Mouse (Mus musculus): ENCODE results near the gene Exosc10. TPM values are rescaled to one million over a fixed set of nuclear protein-coding genes. Genes with fewer than 3 reads are reported as not detected.

Exosc10 gene
- polyA plus RNA-seq, 1 experiment from 2014 or later, result 21.1 TPM

- Histone ChIP-seq H3K9me3 (ENCODE audit: control insufficient read depth) (no peaks in the 10 kb centered on the region), H3K27ac (ENCODE audit: low read depth, low read length) (no peak overlapping the region), H3K4me1 (replicated peaks; ENCODE audit: control insufficient read depth, insufficient read depth, low read length) (no peaks in the 10 kb centered on the region), H3K36me3 (ENCODE audit: control insufficient read depth, insufficient read depth) (peaks cover 15% of the 10 kb centered on the region; the same call in 1 of the 2 replicates), H3K4me3 (ENCODE audit: low read depth, low read length) (no peak overlapping the region), H3K9ac (ENCODE audit: low read depth, low read length) (no peak overlapping the region), H3K4me2 (replicated peaks; ENCODE audit: low read depth) (no peak overlapping the region), H3K27me3 (replicated peaks; ENCODE audit: control insufficient read depth, insufficient read depth, low read length) (no peaks in the 10 kb centered on the region)
- ATAC-seq, result no peak
- WGBS, result 67% methylated on average over 4 of the region's 4 CpGs
- no peak for TF ChIP-seq CTCF (IDR thresholded peaks at IDR 0.05; ENCODE audit: low read depth)
Measured at GRCm38 (mm10) chr4:148600316-148600715, 42.1 kb downstream of the Exosc10 start.

GRCm38 (mm10) chr4:148601871-148602270 lies 43.6 kb downstream of the Exosc10 start:
- no peak for ATAC-seq
- no peak for TF ChIP-seq CTCF (IDR thresholded peaks at IDR 0.05; ENCODE audit: low read depth)
- Histone ChIP-seq H3K36me3 (ENCODE audit: control insufficient read depth, insufficient read depth) (0 out of 2 replicates have a peak, but pooled peaks cover 4% of the 10 kb centered on the region), H3K27me3 (replicated peaks; ENCODE audit: control insufficient read depth, insufficient read depth, low read length) (no peaks in the 10 kb centered on the region), H3K9ac (ENCODE audit: low read depth, low read length) (no peak overlapping the region), H3K4me1 (replicated peaks; ENCODE audit: control insufficient read depth, insufficient read depth, low read length) (no peaks in the 10 kb centered on the region), H3K4me2 (replicated peaks; ENCODE audit: low read depth) (no peak overlapping the region), H3K9me3 (ENCODE audit: control insufficient read depth) (no peaks in the 10 kb centered on the region), H3K4me3 (ENCODE audit: low read depth, low read length) (no peak overlapping the region), H3K27ac (ENCODE audit: low read depth, low read length) (no peak overlapping the region)
- 78% methylated on average over 4 of the region's 4 CpGs for WGBS

GRCm38 (mm10) chr4:148602357-148603120 lies 44.3 kb downstream of the Exosc10 start, which contains the start of gene Masp2:
TSS of gene Masp2 (plus strand) at chr4:148602554.
- Histone ChIP-seq H3K4me1 (replicated peaks; ENCODE audit: control insufficient read depth, insufficient read depth, low read length) (no peaks in the 10 kb centered on the region), H3K9me3 (ENCODE audit: control insufficient read depth) (no peaks in the 10 kb centered on the region), H3K36me3 (ENCODE audit: control insufficient read depth, insufficient read depth) (0 out of 2 replicates have a peak, but pooled peaks cover 4% of the 10 kb centered on the region), H3K27ac (ENCODE audit: low read depth, low read length) (no peak within 1 kb of the TSS), H3K27me3 (replicated peaks; ENCODE audit: control insufficient read depth, insufficient read depth, low read length) (no peaks in the 10 kb centered on the region), H3K4me3 (ENCODE audit: low read depth, low read length) (no peak within 1 kb of the TSS), H3K9ac (ENCODE audit: low read depth, low read length) (no peak within 1 kb of the TSS), H3K4me2 (replicated peaks; ENCODE audit: low read depth) (no peak within 1 kb of the TSS)
- 81% methylated on average over 14 of the region's 14 CpGs for WGBS
- no peak for TF ChIP-seq CTCF (IDR thresholded peaks at IDR 0.05; ENCODE audit: low read depth)
- ATAC-seq, result no peak

GRCm38 (mm10) chr4:148603376-148604139 lies 45.3 kb downstream of the Exosc10 start:
- H3K4me1 ChIP-seq (replicated peaks; ENCODE audit: control insufficient read depth, insufficient read depth, low read length), result no peaks in the 10 kb centered on the region
- ATAC-seq, result no peak
- no peak overlapping the region for H3K9ac ChIP-seq (ENCODE audit: low read depth, low read length)
- H3K27me3 ChIP-seq (replicated peaks; ENCODE audit: control insufficient read depth, insufficient read depth, low read length), result no peaks in the 10 kb centered on the region
- H3K4me3 ChIP-seq (ENCODE audit: low read depth, low read length), result no peak overlapping the region
- TF ChIP-seq CTCF (IDR thresholded peaks at IDR 0.05; ENCODE audit: low read depth), result no peak
- 0 out of 2 replicates have a peak, but pooled peaks cover 3% of the 10 kb centered on the region for H3K36me3 ChIP-seq (ENCODE audit: control insufficient read depth, insufficient read depth)
- H3K27ac ChIP-seq (ENCODE audit: low read depth, low read length), result no peak overlapping the region
- 74% methylated on average over 10 of the region's 10 CpGs for WGBS
- H3K4me2 ChIP-seq (replicated peaks; ENCODE audit: low read depth), result no peak overlapping the region
- H3K9me3 ChIP-seq (ENCODE audit: control insufficient read depth), result no peaks in the 10 kb centered on the region

- Histone ChIP-seq H3K27me3 (replicated peaks; ENCODE audit: control insufficient read depth, insufficient read depth, low read length) (no peaks in the 10 kb centered on the region), H3K9ac (ENCODE audit: low read depth, low read length) (no peak overlapping the region), H3K4me1 (replicated peaks; ENCODE audit: control insufficient read depth, insufficient read depth, low read length) (no peaks in the 10 kb centered on the region), H3K4me3 (ENCODE audit: low read depth, low read length) (no peak overlapping the region), H3K9me3 (ENCODE audit: control insufficient read depth) (no peaks in the 10 kb centered on the region), H3K4me2 (replicated peaks; ENCODE audit: low read depth) (no peak overlapping the region), H3K27ac (ENCODE audit: low read depth, low read length) (no peak overlapping the region), H3K36me3 (ENCODE audit: control insufficient read depth, insufficient read depth) (no peaks in the 10 kb centered on the region)
- ATAC-seq, result no peak
- 81% methylated on average over 7 of the region's 7 CpGs for WGBS
- no peak for TF ChIP-seq CTCF (IDR thresholded peaks at IDR 0.05; ENCODE audit: low read depth)
Measured at GRCm38 (mm10) chr4:148604141-148604540, 45.9 kb downstream of the Exosc10 start.

DNA sequence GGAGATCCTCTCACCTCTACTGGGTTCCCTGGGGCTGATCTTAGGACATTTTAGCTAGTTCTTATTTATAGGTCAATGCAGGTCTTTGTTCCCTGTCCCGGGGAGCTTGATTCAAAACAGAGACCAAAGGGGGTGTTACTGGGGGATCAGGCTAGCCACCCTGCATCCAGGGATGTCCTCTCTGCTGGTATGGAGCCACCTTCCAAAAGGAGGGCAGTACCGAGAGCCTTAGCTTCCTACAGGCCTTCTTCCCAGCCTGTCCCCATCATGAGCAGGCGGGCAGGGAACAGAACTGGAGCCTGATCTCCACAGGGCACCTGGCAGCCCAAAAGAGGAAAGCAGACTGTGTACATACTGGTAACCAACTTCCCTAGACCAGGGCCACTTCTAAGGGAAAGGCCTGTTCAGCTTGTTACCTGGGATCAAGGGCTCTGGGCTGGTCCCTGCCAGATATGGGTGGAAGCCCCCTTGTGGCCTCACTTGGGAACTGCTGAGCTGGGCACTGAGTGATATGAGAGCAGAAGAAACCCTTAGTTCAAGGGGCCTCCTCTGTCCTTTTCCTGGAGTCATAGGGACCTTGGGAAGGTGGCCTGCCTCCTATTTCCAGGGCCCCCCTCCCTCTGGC lies 46.4 kb downstream of the Exosc10 start:
- H3K27ac ChIP-seq (ENCODE audit: low read depth, low read length), result no peak overlapping the region
- no peak overlapping the region for H3K4me3 ChIP-seq (ENCODE audit: low read depth, low read length)
- H3K9ac ChIP-seq (ENCODE audit: low read depth, low read length), result no peak overlapping the region
- H3K4me1 ChIP-seq (replicated peaks; ENCODE audit: control insufficient read depth, insufficient read depth, low read length), result no peaks in the 10 kb centered on the region
- TF ChIP-seq CTCF (IDR thresholded peaks at IDR 0.05; ENCODE audit: low read depth), result peak; percentile 80
- ATAC-seq, result no peak; the same call in 1 of the 2 replicates
- 85% methylated on average over 3 of the region's 3 CpGs for WGBS
- no peaks in the 10 kb centered on the region for H3K36me3 ChIP-seq (ENCODE audit: control insufficient read depth, insufficient read depth)
- no peaks in the 10 kb centered on the region for H3K9me3 ChIP-seq (ENCODE audit: control insufficient read depth)
- H3K4me2 ChIP-seq (replicated peaks; ENCODE audit: low read depth), result no peak overlapping the region
- no peaks in the 10 kb centered on the region for H3K27me3 ChIP-seq (replicated peaks; ENCODE audit: control insufficient read depth, insufficient read depth, low read length)
